Mouse (Mus musculus): ENCODE measurements at regions not wholly inside any gene's neighbourhood (a gene's known extent, or its start where the extent isn't known, plus 50 kb on each side); places are given as distances from the start of the nearest gene placed in this dataset.

- Histone ChIP-seq H3K4me1 (replicated peaks; ENCODE audit: control insufficient read depth, insufficient read depth, low read length) (no peaks in the 10 kb centered on the region), H3K36me3 (ENCODE audit: control insufficient read depth, insufficient read depth) (no peaks in the 10 kb centered on the region), H3K9me3 (ENCODE audit: control insufficient read depth, low read length) (no peaks in the 10 kb centered on the region), H3K27ac (ENCODE audit: low read length) (no peak overlapping the region), H3K4me3 (replicated peaks; ENCODE audit: low read length) (no peak overlapping the region), H3K4me2 (ENCODE audit: low read length) (no peak overlapping the region), H3K9ac (replicated peaks; ENCODE audit: low read depth, low read length) (no peak overlapping the region), H3K27me3 (replicated peaks; ENCODE audit: control insufficient read depth, insufficient read depth, low read length) (no peaks in the 10 kb centered on the region)
- no peak for ATAC-seq
- 48% methylated on average over 3 of the region's 3 CpGs for WGBS
Measured at GRCm38 (mm10) chr1:168786731-168787130, 354.7 kb upstream of the Pbx1 start.

DNA sequence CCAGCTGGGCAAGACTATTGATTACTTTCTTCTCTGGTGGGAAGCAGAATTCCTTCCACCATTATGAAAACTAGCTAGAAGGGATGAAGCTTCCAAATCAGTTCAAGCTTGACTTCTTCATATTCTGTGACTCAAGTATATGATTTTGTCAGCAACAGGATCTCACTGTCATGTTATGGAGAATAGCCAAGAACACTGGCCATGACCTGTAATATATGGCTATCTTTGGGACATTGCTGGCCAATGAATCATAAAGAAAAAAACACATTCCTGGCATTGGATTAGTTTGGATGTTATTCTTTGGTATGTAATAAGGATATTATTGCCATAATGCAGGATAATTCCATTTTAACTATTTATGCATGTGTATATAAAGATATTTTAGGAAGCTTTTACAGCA is 351.8 kb upstream of the Pbx1 start:
- no peak for ATAC-seq
- H3K27me3 ChIP-seq (replicated peaks; ENCODE audit: control insufficient read depth, insufficient read depth, low read length): no peaks in the 10 kb centered on the region
- H3K4me3 ChIP-seq (replicated peaks; ENCODE audit: low read length): no peak overlapping the region
- no peaks in the 10 kb centered on the region for H3K36me3 ChIP-seq (ENCODE audit: control insufficient read depth, insufficient read depth)
- H3K9me3 ChIP-seq (ENCODE audit: control insufficient read depth, low read length): no peaks in the 10 kb centered on the region
- no peaks in the 10 kb centered on the region for H3K4me1 ChIP-seq (replicated peaks; ENCODE audit: control insufficient read depth, insufficient read depth, low read length)
- H3K27ac ChIP-seq (ENCODE audit: low read length): no peak overlapping the region
- no peak overlapping the region for H3K4me2 ChIP-seq (ENCODE audit: low read length)
- H3K9ac ChIP-seq (replicated peaks; ENCODE audit: low read depth, low read length): no peak overlapping the region

- WGBS: 78% methylated on average over 6 of the region's 6 CpGs
- H3K9ac ChIP-seq (replicated peaks; ENCODE audit: low read depth, low read length): no peak overlapping the region
- peaks cover 4% of the 10 kb centered on the region; the same call in 1 of the 2 replicates for H3K4me1 ChIP-seq (replicated peaks; ENCODE audit: control insufficient read depth, insufficient read depth, low read length)
- no peaks in the 10 kb centered on the region for H3K36me3 ChIP-seq (ENCODE audit: control insufficient read depth, insufficient read depth)
- H3K9me3 ChIP-seq (ENCODE audit: control insufficient read depth, low read length): no peaks in the 10 kb centered on the region
- no peak overlapping the region for H3K4me3 ChIP-seq (replicated peaks; ENCODE audit: low read length)
- H3K27ac ChIP-seq (ENCODE audit: low read length): no peak overlapping the region
- ATAC-seq: no peak
- H3K27me3 ChIP-seq (replicated peaks; ENCODE audit: control insufficient read depth, insufficient read depth, low read length): no peaks in the 10 kb centered on the region
- no peak overlapping the region for H3K4me2 ChIP-seq (ENCODE audit: low read length)
Measured at GRCm38 (mm10) chr1:168764368-168764895, 332.4 kb upstream of the Pbx1 start.

- Histone ChIP-seq H3K9me3 (ENCODE audit: control insufficient read depth, low read length) (no peaks in the 10 kb centered on the region), H3K4me3 (replicated peaks; ENCODE audit: low read length) (no peak overlapping the region), H3K36me3 (ENCODE audit: control insufficient read depth, insufficient read depth) (no peaks in the 10 kb centered on the region), H3K9ac (replicated peaks; ENCODE audit: low read depth, low read length) (no peak overlapping the region), H3K27me3 (replicated peaks; ENCODE audit: control insufficient read depth, insufficient read depth, low read length) (no peaks in the 10 kb centered on the region), H3K4me2 (ENCODE audit: low read length) (no peak overlapping the region), H3K27ac (ENCODE audit: low read length) (no peak overlapping the region), H3K4me1 (replicated peaks; ENCODE audit: control insufficient read depth, insufficient read depth, low read length) (peaks cover 4% of the 10 kb centered on the region; the same call in 1 of the 2 replicates)
- ATAC-seq: no peak
- WGBS: 98% methylated on average over 2 of the region's 2 CpGs
Measured at GRCm38 (mm10) chr1:168761095-168761494, 329.0 kb upstream of the Pbx1 start.

DNA sequence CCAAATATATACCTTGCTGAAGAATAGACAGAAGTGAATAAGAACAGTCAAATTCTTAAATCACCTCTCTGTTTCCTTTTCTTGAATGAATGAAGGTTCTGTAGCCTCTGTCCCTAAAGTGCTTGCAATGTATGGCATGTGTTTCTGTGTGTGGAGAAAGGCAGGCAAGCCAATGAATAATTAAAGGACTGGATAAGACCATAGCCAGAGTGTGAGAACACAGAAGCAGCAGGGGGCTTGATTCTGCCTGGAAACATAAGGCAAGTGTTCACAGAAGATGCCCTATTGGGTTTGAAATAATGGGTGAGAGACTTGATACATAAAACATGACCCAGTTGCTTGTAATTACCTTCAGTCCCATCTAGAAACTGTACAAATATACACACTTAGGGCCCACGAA is 328.2 kb upstream of the Pbx1 start:
- Histone ChIP-seq H3K27me3 (replicated peaks; ENCODE audit: control insufficient read depth, insufficient read depth, low read length) (no peaks in the 10 kb centered on the region), H3K4me3 (replicated peaks; ENCODE audit: low read length) (no peak overlapping the region), H3K4me2 (ENCODE audit: low read length) (no peak overlapping the region), H3K4me1 (replicated peaks; ENCODE audit: control insufficient read depth, insufficient read depth, low read length) (peaks cover 4% of the 10 kb centered on the region; the same call in 1 of the 2 replicates), H3K27ac (ENCODE audit: low read length) (no peak overlapping the region), H3K36me3 (ENCODE audit: control insufficient read depth, insufficient read depth) (no peaks in the 10 kb centered on the region), H3K9me3 (ENCODE audit: control insufficient read depth, low read length) (no peaks in the 10 kb centered on the region), H3K9ac (replicated peaks; ENCODE audit: low read depth, low read length) (no peak overlapping the region)
- peak; percentile 79 for ATAC-seq
- 6% methylated on average over 1 of the region's 1 CpGs for WGBS

- Histone ChIP-seq H3K27ac (ENCODE audit: low read length) (no peak overlapping the region), H3K4me3 (replicated peaks; ENCODE audit: low read length) (no peak overlapping the region), H3K9me3 (ENCODE audit: control insufficient read depth, low read length) (no peaks in the 10 kb centered on the region), H3K9ac (replicated peaks; ENCODE audit: low read depth, low read length) (no peak overlapping the region), H3K4me2 (ENCODE audit: low read length) (no peak overlapping the region), H3K4me1 (replicated peaks; ENCODE audit: control insufficient read depth, insufficient read depth, low read length) (peaks cover 4% of the 10 kb centered on the region; the same call in 1 of the 2 replicates), H3K36me3 (ENCODE audit: control insufficient read depth, insufficient read depth) (no peaks in the 10 kb centered on the region), H3K27me3 (replicated peaks; ENCODE audit: control insufficient read depth, insufficient read depth, low read length) (no peaks in the 10 kb centered on the region)
- WGBS: 83% methylated on average over 2 of the region's 2 CpGs
- no peak for ATAC-seq
Measured at GRCm38 (mm10) chr1:168758835-168759234, 326.8 kb upstream of the Pbx1 start.

- no peak overlapping the region for H3K4me3 ChIP-seq (replicated peaks; ENCODE audit: low read length)
- H3K27ac ChIP-seq (ENCODE audit: low read length): no peak overlapping the region
- no peaks in the 10 kb centered on the region for H3K9me3 ChIP-seq (ENCODE audit: control insufficient read depth, low read length)
- no peaks in the 10 kb centered on the region for H3K27me3 ChIP-seq (replicated peaks; ENCODE audit: control insufficient read depth, insufficient read depth, low read length)
- 78% methylated on average over 7 of the region's 7 CpGs for WGBS
- no peak overlapping the region for H3K9ac ChIP-seq (replicated peaks; ENCODE audit: low read depth, low read length)
- no peak overlapping the region for H3K4me2 ChIP-seq (ENCODE audit: low read length)
- H3K36me3 ChIP-seq (ENCODE audit: control insufficient read depth, insufficient read depth): no peaks in the 10 kb centered on the region
- no peak for ATAC-seq
- no peaks in the 10 kb centered on the region for H3K4me1 ChIP-seq (replicated peaks; ENCODE audit: control insufficient read depth, insufficient read depth, low read length)
Measured at GRCm38 (mm10) chr1:168754196-168754595, 322.1 kb upstream of the Pbx1 start.

GRCm38 (mm10) chr1:168743435-168743834 is 311.4 kb upstream of the Pbx1 start:
- no peaks in the 10 kb centered on the region for H3K36me3 ChIP-seq (ENCODE audit: control insufficient read depth, insufficient read depth)
- H3K4me2 ChIP-seq (ENCODE audit: low read length): no peak overlapping the region
- 89% methylated on average over 1 of the region's 1 CpGs for WGBS
- H3K9me3 ChIP-seq (ENCODE audit: control insufficient read depth, low read length): no peaks in the 10 kb centered on the region
- no peak overlapping the region for H3K4me3 ChIP-seq (replicated peaks; ENCODE audit: low read length)
- H3K9ac ChIP-seq (replicated peaks; ENCODE audit: low read depth, low read length): no peak overlapping the region
- H3K4me1 ChIP-seq (replicated peaks; ENCODE audit: control insufficient read depth, insufficient read depth, low read length): no peaks in the 10 kb centered on the region
- no peaks in the 10 kb centered on the region for H3K27me3 ChIP-seq (replicated peaks; ENCODE audit: control insufficient read depth, insufficient read depth, low read length)
- no peak for ATAC-seq
- no peak overlapping the region for H3K27ac ChIP-seq (ENCODE audit: low read length)

DNA sequence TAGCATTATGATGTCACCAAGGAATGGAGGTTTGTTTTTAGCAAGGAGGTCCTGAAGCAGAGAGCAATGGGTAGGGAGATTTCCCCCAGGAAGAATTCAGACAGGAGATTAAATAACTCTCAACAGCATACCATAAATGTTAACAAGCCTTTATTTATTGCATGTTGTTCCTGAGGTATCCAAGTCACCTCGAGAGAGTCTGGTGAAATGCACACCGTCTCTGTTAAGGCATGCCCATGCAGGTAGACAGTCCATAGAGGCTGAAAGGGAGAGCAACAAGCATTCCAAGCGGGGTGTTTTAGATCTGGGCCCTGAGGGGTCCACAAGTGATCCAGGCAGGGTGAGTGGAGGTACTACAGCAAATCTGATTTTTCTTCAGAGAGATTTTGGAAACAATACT is 305.9 kb upstream of the Pbx1 start:
- no peaks in the 10 kb centered on the region for H3K27me3 ChIP-seq (replicated peaks; ENCODE audit: control insufficient read depth, insufficient read depth, low read length)
- H3K9ac ChIP-seq (replicated peaks; ENCODE audit: low read depth, low read length): no peak overlapping the region
- H3K4me1 ChIP-seq (replicated peaks; ENCODE audit: control insufficient read depth, insufficient read depth, low read length): no peaks in the 10 kb centered on the region
- ATAC-seq: no peak
- H3K4me3 ChIP-seq (replicated peaks; ENCODE audit: low read length): no peak overlapping the region
- no peaks in the 10 kb centered on the region for H3K36me3 ChIP-seq (ENCODE audit: control insufficient read depth, insufficient read depth)
- no peak overlapping the region for H3K27ac ChIP-seq (ENCODE audit: low read length)
- no peaks in the 10 kb centered on the region for H3K9me3 ChIP-seq (ENCODE audit: control insufficient read depth, low read length)
- 90% methylated on average over 3 of the region's 3 CpGs for WGBS
- H3K4me2 ChIP-seq (ENCODE audit: low read length): no peak overlapping the region

GRCm38 (mm10) chr1:168737277-168737863 is 305.3 kb upstream of the Pbx1 start:
- WGBS: 71% methylated on average over 7 of the region's 7 CpGs
- no peak overlapping the region for H3K9ac ChIP-seq (replicated peaks; ENCODE audit: low read depth, low read length)

More at GRCm38 (mm10) chr1:168737277-168737863, 305.3 kb upstream of the Pbx1 start:
- no peak overlapping the region for H3K27ac ChIP-seq (ENCODE audit: low read length)
- no peaks in the 10 kb centered on the region for H3K4me1 ChIP-seq (replicated peaks; ENCODE audit: control insufficient read depth, insufficient read depth, low read length)
- no peaks in the 10 kb centered on the region for H3K27me3 ChIP-seq (replicated peaks; ENCODE audit: control insufficient read depth, insufficient read depth, low read length)
- H3K36me3 ChIP-seq (ENCODE audit: control insufficient read depth, insufficient read depth): no peaks in the 10 kb centered on the region
- no peaks in the 10 kb centered on the region for H3K9me3 ChIP-seq (ENCODE audit: control insufficient read depth, low read length)
- H3K4me2 ChIP-seq (ENCODE audit: low read length): no peak overlapping the region
- ATAC-seq: no peak
- H3K4me3 ChIP-seq (replicated peaks; ENCODE audit: low read length): no peak overlapping the region

All from forebrain, embryonic 16.5 days (tissue).